Mouse (Mus musculus) hindbrain, embryonic 14.5 days (tissue): ENCODE results near the gene Zdhhc23. TPM values are rescaled to one million over a fixed set of nuclear protein-coding genes. Genes with fewer than 3 reads are reported as not detected.

Experiments used
- ATAC-seq: fragments of 200-750 bp; cut with Nextera tagmentation; 2 replicates; pipeline ENCODE4 v1.8.0; 2017; ENCODE audit warnings: moderate number of reproducible peaks, mild to moderate bottlenecking, moderate TSS enrichment, moderate library complexity; ENCODE audit not compliant: low FRiP score
- DNase-seq: peaks from one replicate; pipeline ENCODE4 v3.0.0-alpha.2; 2015; ENCODE audit warnings: low spot score
- H3K27ac ChIP-seq: fragments of 300-500 bp; sonication (generic); 2 replicates; pipeline ENCODE4 v1.5.1; 2014; ENCODE audit warnings: mild to moderate bottlenecking, moderate library complexity
- H3K27me3 ChIP-seq: fragments of 300-500 bp; sonication (generic); 2 replicates; pipeline ENCODE4 v1.6.1; 2014; ENCODE audit warnings: mild to moderate bottlenecking, low read length, mixed read lengths; ENCODE audit not compliant: control insufficient read depth, insufficient read depth
- H3K36me3 ChIP-seq: fragments of 300-500 bp; sonication (generic); replicated peaks from 2 replicates; pipeline ENCODE4 v1.6.1; 2014; ENCODE audit not compliant: control insufficient read depth, insufficient read depth
- H3K4me1 ChIP-seq: fragments of 300-500 bp; sonication (generic); replicated peaks from 2 replicates; pipeline ENCODE4 v1.6.1; 2014; ENCODE audit warnings: antibody characterized with exemption, low read length, mixed read lengths; ENCODE audit not compliant: control insufficient read depth, insufficient read depth
- H3K4me2 ChIP-seq: fragments of 300-500 bp; sonication (generic); replicated peaks from 2 replicates; pipeline ENCODE4 v1.6.1; 2014; ENCODE audit warnings: mild to moderate bottlenecking, moderate library complexity
- H3K4me3 ChIP-seq: fragments of 300-500 bp; sonication (generic); replicated peaks from 2 replicates; pipeline ENCODE4 v1.5.1; 2014; ENCODE audit warnings: mild to moderate bottlenecking, low read length
- H3K9ac ChIP-seq: fragments of 300-500 bp; sonication (generic); 2 replicates; pipeline ENCODE4 v1.6.1; 2014
- H3K9me3 ChIP-seq: fragments of 300-500 bp; sonication (generic); 2 replicates; pipeline ENCODE4 v1.6.1; 2016; ENCODE audit warnings: low read length; ENCODE audit not compliant: control insufficient read depth
- WGBS: fragments of 180-500 bp; shearing (Covaris S2); extraction: QIAGEN DNeasy Blood & Tissue Kit; methylation state at CpG from one replicate; pipeline ENCODE4 v1.1.7; 2014; 5-methylcytosine and 5-hydroxymethylcytosine counted together
- microRNA-seq: library from miRNA; unstranded; fragments of <30 nt; microRNA quantifications from one replicate; pipeline ENCODE4, GENCODE M21; 2016
- polyA plus RNA-seq: library from polyadenylated mRNA; unstranded; fragments of >200 nt; fragmentation: Nextera tagmentation; extraction: Ambion mirVana; gene quantifications from 2 replicates; pipeline ENCODE4 v1.2.1, GENCODE M21; 2014

Zdhhc23 gene
- polyA plus RNA-seq, 1 experiment from 2014 or later: 3.6 TPM

GRCm38 (mm10) chr16:43930577-43930976 is 49.0 kb downstream of the Zdhhc23 start:
- no peak for DNase-seq
- no peaks in the 10 kb centered on the region for H3K36me3 ChIP-seq
- no peaks in the 10 kb centered on the region for H3K9me3 ChIP-seq
- H3K27me3 ChIP-seq: no peaks in the 10 kb centered on the region
- no peak overlapping the region for H3K4me2 ChIP-seq
- ATAC-seq: no peak
- H3K4me3 ChIP-seq: no peak overlapping the region
- 0 out of 2 replicates have a peak, but pooled peaks cover 8% of the 10 kb centered on the region for H3K4me1 ChIP-seq
- H3K27ac ChIP-seq: no peak overlapping the region
- H3K9ac ChIP-seq: no peak overlapping the region

- Histone ChIP-seq H3K4me3 (no peak within 1 kb of the TSS), H3K9me3 (no peaks in the 10 kb centered on the region), H3K9ac (no peak within 1 kb of the TSS), H3K27me3 (no peaks in the 10 kb centered on the region), H3K27ac (no peak within 1 kb of the TSS), H3K4me2 (no peak within 1 kb of the TSS), H3K4me1 (0 out of 2 replicates have a peak, but pooled peaks cover 9% of the 10 kb centered on the region), H3K36me3 (no peaks in the 10 kb centered on the region)
- DNase-seq (no peak), ATAC-seq (no peak)
- WGBS: 75% methylated on average over 6 of the region's 6 CpGs
Observed at GRCm38 (mm10) chr16:43926341-43926859, 53.2 kb downstream of the Zdhhc23 start, which contains the start of gene Qtrt2. Qtrt2 (minus strand) TSS chr16:43926809.

GRCm38 (mm10) chr16:43925846-43926245 is 53.7 kb downstream of the Zdhhc23 start:
- H3K27me3 ChIP-seq: no peaks in the 10 kb centered on the region
- no peak for DNase-seq
- no peak for ATAC-seq
- 94% methylated on average over 1 of the region's 1 CpGs for WGBS
- 0 out of 2 replicates have a peak, but pooled peaks cover 6% of the 10 kb centered on the region for H3K4me1 ChIP-seq
- no peak overlapping the region for H3K27ac ChIP-seq
- H3K4me2 ChIP-seq: no peak overlapping the region
- H3K9me3 ChIP-seq: no peaks in the 10 kb centered on the region
- H3K4me3 ChIP-seq: no peak overlapping the region
- no peak overlapping the region for H3K9ac ChIP-seq
- no peaks in the 10 kb centered on the region for H3K36me3 ChIP-seq

- Histone ChIP-seq H3K9me3 (no peaks in the 10 kb centered on the region), H3K4me3 (no peak overlapping the region), H3K4me2 (no peak overlapping the region), H3K36me3 (no peaks in the 10 kb centered on the region), H3K27me3 (no peaks in the 10 kb centered on the region), H3K27ac (0 out of 2 replicates have a peak overlapping the region, but pooled peaks have one; percentile 32), H3K9ac (no peak overlapping the region), H3K4me1 (0 out of 2 replicates have a peak, but pooled peaks cover 6% of the 10 kb centered on the region)
- ATAC-seq (no peak), DNase-seq (no peak)
- WGBS: 55% methylated on average over 6 of the region's 6 CpGs
Observed at GRCm38 (mm10) chr16:43925001-43925558, 54.5 kb downstream of the Zdhhc23 start.

GRCm38 (mm10) chr16:43922630-43923029 is 57.0 kb downstream of the Zdhhc23 start:
- H3K9me3 ChIP-seq: no peaks in the 10 kb centered on the region
- H3K27me3 ChIP-seq: no peaks in the 10 kb centered on the region
- no peak overlapping the region for H3K4me3 ChIP-seq
- ATAC-seq: no peak
- H3K27ac ChIP-seq: no peak overlapping the region
- H3K36me3 ChIP-seq: no peaks in the 10 kb centered on the region
- no peak overlapping the region for H3K4me2 ChIP-seq
- no peak for DNase-seq
- WGBS: 64% methylated on average over 3 of the region's 3 CpGs
- H3K4me1 ChIP-seq: 0 out of 2 replicates have a peak, but pooled peaks cover 6% of the 10 kb centered on the region
- H3K9ac ChIP-seq: no peak overlapping the region

- H3K36me3 ChIP-seq: no peaks in the 10 kb centered on the region
- no peak overlapping the region for H3K4me3 ChIP-seq
- no peaks in the 10 kb centered on the region for H3K27me3 ChIP-seq
- no peak overlapping the region for H3K9ac ChIP-seq
- no peak overlapping the region for H3K27ac ChIP-seq
- DNase-seq (no peak), ATAC-seq (no peak)
- no peaks in the 10 kb centered on the region for H3K9me3 ChIP-seq
- 64% methylated on average over 2 of the region's 2 CpGs for WGBS
- H3K4me1 ChIP-seq: 0 out of 2 replicates have a peak, but pooled peaks cover 6% of the 10 kb centered on the region
- H3K4me2 ChIP-seq: no peak overlapping the region
Observed at GRCm38 (mm10) chr16:43922024-43922423, 57.6 kb downstream of the Zdhhc23 start.

- no peak overlapping the region for H3K4me3 ChIP-seq
- H3K9ac ChIP-seq: no peak overlapping the region
- ATAC-seq (no peak), DNase-seq (no peak)
- H3K9me3 ChIP-seq: no peaks in the 10 kb centered on the region
- no peaks in the 10 kb centered on the region for H3K36me3 ChIP-seq
- no peak overlapping the region for H3K4me2 ChIP-seq
- no peaks in the 10 kb centered on the region for H3K27me3 ChIP-seq
- 89% methylated on average over 3 of the region's 3 CpGs for WGBS
- 0 out of 2 replicates have a peak, but pooled peaks cover 3% of the 10 kb centered on the region for H3K4me1 ChIP-seq
- no peak overlapping the region for H3K27ac ChIP-seq
Observed at GRCm38 (mm10) chr16:43918867-43919266, 60.7 kb downstream of the Zdhhc23 start.

Small RNA genes lying within 50 kb of the gene (microRNA-seq; reads per million reads assigned to microRNA genes)
- gene Mir3470b: not detected

Other genes starting within 250 kb of the Zdhhc23 start
- not detected in 2 replicates for gene Drd3, start 225.8 kb downstream of the Zdhhc23 start, polyA plus RNA-seq
- 4.2 and 7.7 TPM in 2 replicates for gene Ccdc191, start 90.0 kb downstream of the Zdhhc23 start, polyA plus RNA-seq
- gene Qtrt2, start 53.0 kb downstream of the Zdhhc23 start, polyA plus RNA-seq: 23.3 and 26.3 TPM in 2 replicates
- gene Gramd1c, start 83.6 kb upstream of the Zdhhc23 start, polyA plus RNA-seq: 2.0 and 2.5 TPM in 2 replicates
- gene Atp6v1a, start 159.9 kb upstream of the Zdhhc23 start, polyA plus RNA-seq: 169 and 200 TPM in 2 replicates
- gene Naa50, start 160.0 kb upstream of the Zdhhc23 start, polyA plus RNA-seq: 41.0 and 46.7 TPM in 2 replicates
- gene Usf3, start 193.5 kb upstream of the Zdhhc23 start, polyA plus RNA-seq: 4.4 and 4.7 TPM in 2 replicates